Mouse (Mus musculus) adrenal gland, adult 2 months (tissue): ENCODE measurements around the gene Gna14. TPM values are rescaled to one million over a fixed set of nuclear protein-coding genes. Genes with fewer than 3 reads are reported as not detected.

Source experiments
- DNase-seq: peaks from one replicate; pipeline ENCODE4 v3.0.0; 2021
- polyA plus RNA-seq: library from polyadenylated mRNA; depleted of rRNA; stranded (reverse); fragments of >200 nt; gene quantifications from 2 replicates; pipeline ENCODE4 v1.2.3, GENCODE M21; 2012
- total RNA-seq, 2 experiments: library from RNA; stranded (reverse); gene quantifications; 2 replicates each; pipeline ENCODE4 v1.2.3; 2021

Gene Gna14
- total and polyA plus RNA-seq, 3 experiments: 27.4 to 40.9 (median 31.1) TPM

GRCm38 (mm10) chr19:16585379-16585778, 149.8 kb downstream of the Gna14 start:
- DNase-seq: no peak

DNA sequence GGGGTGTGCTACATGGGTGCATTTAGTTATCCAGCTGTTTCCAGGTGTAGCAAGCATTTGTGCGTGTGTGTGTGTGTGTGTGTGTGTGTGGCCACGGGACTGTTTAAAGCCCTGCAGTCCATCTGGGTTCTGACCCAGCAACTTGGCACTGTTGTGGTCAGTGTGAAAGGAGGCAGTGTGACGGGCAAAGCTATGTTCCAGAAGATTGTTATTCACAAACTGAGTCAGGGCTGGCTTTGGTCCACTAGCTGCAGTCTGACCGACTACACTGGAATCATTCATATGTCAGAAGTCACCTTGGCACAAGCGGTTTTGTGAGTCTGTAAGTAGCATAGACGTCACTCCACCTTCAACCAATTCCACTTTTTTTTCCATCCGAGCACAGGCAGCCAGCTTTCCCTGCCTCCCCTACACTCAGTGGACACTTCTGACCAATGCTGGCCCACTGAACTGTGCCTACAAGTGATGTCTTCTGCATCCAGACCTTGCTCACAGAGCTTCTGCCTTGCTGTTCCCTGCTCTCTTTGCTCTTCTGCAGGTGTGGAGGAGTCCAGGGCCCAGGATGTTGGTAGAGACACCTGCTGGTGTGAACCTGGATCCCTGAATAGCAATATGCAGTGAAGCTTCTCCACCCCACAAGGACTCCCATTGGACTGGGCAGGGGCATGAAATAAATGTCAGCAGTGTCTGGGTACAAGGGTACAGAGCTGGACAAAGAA, 157.9 kb downstream of the Gna14 start:
- DNase-seq: peak; percentile 88

DNA sequence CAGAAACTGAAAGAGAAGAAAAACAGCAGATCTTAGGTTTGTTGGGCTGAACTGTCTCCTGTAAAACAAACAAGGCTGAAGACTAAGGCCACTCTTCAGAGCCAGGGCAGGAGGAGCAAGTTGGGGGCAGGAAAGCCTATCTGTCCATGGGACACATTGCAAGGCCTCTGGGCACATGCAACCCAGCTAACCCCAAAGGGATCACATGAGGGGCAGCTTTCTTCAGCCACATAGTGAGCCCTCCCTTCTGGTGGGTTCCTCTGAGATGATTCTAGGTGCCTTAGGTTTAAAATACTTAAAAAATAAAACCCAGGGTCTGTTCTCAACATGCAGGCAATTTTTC, 158.4 kb downstream of the Gna14 start:
- DNase-seq: no peak

DNA sequence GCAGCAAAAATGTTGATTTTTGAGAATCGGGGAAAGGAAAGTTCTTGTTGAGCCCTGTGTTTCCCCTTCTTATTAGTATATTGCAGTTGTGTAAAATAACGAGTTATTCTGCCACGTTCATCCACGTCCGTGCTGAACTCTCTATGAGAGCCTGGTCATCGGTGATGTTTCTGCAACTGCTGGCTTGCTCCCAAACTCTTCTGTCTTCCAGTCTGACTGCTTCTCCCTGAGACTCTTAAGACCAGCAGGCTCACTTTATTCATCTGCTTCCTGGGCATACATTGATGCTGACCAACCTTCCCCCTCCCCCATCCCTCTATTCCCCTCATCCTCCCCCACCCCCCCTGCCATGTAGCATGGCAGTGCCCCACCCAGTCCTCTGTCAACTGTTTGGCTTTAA, 161.7 kb downstream of the Gna14 start:
- peak; percentile 38 for DNase-seq

GRCm38 (mm10) chr19:16598653-16599297, 163.2 kb downstream of the Gna14 start:
- DNase-seq: no peak

DNA sequence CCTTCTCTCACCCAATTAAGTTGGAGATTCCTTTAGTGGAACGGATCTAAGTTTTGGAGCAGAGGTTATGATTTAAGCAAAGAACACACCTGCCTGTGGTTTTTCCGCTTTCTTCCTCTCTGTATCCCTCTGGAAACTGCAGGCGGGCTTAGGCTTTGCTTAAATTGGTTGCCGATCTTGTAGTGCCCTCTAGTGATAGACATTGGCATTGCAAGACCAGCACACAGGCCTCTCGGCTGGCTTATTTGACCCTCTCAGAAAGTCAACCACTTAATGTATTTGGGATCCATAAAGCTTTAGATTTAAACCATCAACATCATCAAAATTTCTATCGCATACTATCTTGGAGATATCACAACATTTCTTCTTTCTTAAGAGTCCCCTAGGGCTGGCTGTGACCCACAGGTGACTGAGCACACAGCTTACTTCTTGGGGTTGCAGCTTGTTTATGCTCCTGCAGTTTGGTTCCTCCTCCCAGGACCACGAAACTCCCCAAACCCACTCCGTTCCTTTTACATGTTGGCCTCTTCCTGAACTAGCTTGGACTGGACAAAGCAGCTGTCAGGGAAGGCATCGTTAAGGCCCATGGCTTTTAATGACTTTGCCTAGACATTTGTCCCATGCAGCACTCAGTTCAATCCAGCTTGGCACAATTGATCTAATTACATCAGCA, 163.9 kb downstream of the Gna14 start:
- peak; percentile 73 for DNase-seq

- DNase-seq: no peak
Measured at GRCm38 (mm10) chr19:16602026-16602425, 166.5 kb downstream of the Gna14 start.

GRCm38 (mm10) chr19:16607634-16608033, 172.1 kb downstream of the Gna14 start:
- DNase-seq: no peak

DNA sequence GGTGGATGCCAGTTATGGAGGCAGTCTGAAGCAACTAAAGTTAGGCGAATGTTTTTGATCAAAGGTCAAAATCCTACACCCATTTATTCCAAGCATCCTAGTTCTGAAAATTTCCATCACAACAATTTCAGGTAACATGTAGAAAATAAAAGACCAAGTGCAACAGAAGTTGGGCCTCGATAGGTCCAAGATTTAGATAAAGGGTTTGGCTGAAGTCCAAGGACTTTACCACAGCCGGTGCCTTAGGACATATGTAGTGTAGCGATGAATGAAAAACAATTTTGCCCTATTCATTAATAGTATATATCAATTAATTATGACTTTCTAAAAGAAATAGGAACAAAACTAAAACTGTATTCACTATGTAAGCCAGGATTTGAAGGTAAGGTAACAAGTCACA, 187.6 kb downstream of the Gna14 start:
- no peak for DNase-seq

- DNase-seq: no peak
Measured at GRCm38 (mm10) chr19:16624994-16625393, 189.4 kb downstream of the Gna14 start.

DNA sequence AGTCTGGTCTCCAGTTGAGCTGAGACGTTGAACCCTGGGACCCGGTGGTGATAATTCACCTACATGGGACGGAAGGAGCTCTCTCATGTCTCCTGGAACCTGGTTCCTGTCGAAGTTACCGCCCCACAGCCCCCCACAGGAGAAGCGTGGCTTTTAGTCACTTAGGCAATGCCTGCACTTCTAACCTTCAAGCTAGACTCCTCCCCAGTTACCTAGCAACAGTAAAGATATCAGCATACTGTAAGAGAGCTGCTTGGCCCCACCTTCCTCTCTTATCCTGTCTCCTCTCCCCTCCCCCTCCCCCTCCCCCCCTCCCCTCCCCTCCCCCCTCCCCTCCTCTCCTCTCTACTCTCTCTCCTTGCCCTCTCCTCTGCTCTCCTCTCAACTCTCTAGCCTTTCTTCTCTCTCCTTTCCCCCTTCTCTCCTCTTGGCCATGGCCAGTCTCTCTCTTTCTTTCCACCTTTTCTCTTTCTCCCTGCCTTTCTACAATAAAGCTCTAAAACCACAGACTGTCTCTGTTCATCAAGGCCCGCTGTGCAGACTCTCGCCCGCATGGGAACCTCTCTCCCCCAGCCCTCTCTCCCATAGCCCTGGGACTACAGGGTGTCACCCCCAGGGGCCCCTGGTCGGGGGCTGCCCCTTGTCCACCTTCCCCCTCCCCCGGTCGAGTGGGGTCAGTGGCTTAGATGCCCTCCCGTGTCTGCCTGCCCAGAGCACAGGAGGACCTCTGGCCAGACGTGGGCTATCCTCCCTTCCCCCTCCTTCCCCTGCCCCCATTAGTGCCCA, 190.2 kb downstream of the Gna14 start:
- DNase-seq: peak; percentile 9
